Mouse (Mus musculus) embryo, embryonic 10 days (tissue): ENCODE measurements around the gene Fst.
A peak's percentile ranks its signal among the peaks of the same experiment; 100 is the strongest.

Source experiments
- DNase-seq: peaks from one replicate; pipeline ENCODE4 v3.0.0-alpha.2; 2015; ENCODE audit warnings: low spot score

Fst gene

DNA sequence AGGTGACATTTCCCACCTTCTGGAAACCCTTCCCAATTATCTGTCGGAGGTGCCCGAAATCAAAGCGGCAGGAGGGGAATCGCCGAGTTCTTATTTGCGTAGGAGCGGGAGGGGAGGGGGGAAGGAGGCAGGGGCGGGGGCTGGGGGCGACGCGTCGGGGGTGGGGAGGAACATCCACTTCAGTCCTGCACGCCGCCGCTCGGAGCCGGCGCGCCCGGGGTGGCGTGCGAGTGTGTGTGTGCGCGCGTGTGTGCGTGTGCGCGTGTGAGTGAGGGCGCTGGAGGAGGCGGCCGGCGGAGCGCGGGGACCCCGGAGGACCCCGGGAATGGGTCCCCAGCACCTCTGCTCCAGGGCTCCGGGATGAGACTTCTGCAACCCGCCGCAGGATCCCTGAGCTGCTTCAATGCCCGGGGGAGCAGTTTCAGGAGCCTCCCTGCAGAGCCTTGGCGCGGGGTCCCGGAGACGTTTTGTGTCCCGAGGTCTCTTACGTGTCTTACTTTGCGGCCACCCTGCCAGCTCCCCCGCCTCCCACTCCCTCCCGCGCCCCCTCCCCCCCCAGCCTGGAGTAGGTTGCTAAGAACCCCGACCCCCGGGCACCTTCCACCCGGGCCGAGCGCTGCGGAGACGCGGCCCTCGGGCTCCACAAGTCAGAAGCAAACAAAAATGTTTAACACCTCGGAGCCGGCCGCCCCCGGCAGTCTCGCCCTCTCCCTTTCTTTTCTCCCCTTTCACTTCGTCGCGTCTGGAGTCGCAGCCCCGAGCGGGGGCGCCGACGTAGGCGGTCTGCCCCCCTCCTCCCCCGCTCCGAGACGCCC is at the start of gene Fst:
Gene Fst, minus strand, starts transcription at position 66 of the 815 bp plus-strand sequence.
- DNase-seq = peak; percentile 69

DNA sequence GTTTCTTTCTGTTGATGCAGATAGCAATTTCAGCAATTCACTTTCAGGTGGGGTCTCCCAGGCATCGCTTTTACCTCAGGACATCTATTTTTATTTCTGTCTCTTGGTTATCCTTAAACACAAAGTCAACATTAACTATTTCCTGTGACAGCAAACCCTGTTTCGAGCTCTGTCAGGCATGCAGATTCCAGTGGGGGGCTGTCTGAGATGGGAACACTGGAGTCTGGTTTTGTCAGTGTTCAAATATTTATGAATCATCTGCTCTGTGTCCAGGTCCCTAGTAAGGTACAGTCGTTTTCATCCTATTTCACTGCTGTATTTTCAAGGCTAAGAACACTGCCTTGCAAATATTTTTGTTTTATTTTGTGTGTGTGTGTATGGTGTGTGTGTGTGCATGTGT is 35.1 kb upstream of the Fst start:
- no peak for DNase-seq

DNA sequence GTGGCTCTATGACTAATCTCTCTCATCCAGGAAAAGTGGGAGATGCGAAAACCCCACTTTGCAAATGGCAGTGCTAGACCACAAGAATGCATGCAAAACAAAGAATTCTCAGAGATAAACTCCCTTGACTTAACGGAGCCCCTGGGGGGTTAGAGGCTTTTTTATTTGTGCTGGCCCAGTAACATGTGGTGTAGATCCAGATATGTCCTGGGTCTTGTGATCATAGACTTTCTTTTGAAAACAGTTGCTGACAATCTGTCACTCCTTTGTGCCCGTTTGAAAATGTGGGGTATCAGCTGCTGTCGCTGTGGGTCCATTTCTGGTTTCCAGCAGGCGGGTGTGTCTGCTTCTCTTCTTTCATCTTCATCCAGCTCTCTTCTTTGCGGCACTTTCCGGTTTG is 29.4 kb upstream of the Fst start:
- DNase-seq = no peak

DNA sequence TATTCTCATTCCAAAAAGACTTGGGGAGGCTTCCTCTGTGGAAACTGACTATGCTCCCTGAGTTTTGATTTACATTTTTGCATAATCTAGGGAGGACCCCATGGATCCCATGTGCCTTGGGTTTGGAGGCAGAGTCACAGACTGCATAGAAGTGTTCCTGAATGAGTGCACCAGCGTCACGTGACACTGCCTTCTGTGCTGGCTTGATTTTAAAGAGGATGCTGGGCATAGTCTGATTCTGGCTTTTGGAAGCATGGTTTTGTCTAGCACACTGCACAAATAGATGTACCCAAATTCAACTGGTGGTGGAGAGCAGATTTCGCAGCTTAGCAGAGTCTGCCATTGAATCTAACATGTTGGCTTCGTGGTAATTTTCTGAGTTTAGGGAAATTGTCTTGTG is 19.6 kb upstream of the Fst start:
- no peak for DNase-seq

DNA sequence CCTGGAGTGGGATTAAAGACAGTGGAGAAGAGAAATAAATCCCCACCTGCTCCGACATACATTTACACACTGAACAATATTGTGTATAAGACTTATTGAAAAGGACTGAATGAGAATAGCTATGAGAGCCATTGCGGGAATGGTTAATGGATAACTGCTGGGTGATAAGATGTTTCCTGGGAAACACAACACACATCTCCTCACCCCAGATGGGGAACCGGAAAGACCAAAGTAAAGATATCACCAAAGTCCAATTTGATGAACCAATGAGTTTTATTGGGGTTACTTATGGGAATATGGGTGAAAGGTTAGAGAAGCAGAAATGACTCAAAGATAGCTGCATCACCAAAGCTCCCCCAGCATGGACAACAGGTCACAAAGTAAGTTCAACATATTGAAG is 11.2 kb upstream of the Fst start:
- no peak for DNase-seq

DNA sequence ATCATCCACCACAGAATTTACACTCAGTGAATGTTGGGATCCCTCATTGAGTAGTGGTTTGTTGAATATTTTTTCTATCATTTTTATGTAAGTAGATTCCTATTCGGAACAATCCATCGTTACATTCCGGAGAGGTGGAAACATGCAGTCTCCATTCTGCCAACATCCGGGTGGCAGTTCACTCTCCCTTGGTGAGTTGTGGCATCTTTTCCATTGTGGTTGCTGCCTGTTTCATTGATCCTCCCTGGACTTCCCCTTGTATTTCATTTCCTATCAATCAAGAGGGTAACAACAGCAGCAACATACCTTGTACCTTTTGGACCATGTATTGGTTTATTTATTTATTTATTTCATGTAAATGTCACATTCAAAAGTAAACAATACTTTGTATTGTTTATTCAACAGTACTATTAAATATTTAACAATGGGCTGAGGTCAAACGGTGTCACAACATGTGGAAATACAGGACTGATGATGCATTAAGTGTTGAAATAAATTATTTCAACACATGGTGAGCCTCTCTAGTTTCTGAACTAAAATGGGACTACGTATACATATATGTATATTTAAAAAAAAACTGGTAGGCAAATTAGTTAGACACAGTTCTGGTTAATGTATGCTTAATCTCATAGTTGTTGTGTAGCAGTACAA is 7.6 kb upstream of the Fst start:
- DNase-seq = no peak

DNA sequence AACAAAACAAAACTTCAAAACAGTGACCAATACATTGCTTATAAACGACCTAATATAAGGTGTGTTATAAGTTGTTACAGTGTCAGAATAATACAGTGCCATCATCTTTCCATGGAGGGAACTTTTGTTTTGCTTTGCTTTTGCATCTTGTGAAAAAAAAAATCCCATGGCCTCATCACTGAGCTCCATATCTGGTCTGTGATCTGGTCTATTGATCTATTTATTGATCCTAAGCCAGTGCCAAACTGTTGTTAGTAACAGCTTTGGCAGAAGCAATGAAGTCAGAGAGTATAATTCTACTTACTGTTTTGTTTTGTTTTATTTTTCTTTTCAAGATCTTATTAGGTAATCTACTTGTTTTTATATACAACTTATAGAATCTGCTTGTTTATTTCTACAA is 6.6 kb upstream of the Fst start:
- DNase-seq = no peak

DNA sequence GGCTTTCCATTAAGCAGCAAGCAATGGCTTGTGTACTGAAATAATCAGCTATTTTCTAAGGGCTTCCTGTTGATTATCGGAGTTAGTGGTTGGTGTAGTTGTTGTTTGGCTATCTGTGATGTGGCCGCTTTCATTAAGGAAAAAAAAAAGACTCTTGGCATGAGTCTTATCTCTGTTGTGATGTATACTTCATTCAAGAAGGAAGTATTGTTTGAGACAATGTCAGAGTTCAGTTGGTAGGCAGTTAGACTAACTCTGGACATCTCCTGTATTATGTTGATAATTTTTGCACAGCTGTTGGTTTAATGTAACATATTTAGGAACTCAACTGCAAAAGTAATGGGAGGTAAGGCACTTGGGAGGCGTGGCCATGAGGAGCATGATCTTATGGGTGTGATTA is 6.1 kb upstream of the Fst start:
- no peak for DNase-seq

DNA sequence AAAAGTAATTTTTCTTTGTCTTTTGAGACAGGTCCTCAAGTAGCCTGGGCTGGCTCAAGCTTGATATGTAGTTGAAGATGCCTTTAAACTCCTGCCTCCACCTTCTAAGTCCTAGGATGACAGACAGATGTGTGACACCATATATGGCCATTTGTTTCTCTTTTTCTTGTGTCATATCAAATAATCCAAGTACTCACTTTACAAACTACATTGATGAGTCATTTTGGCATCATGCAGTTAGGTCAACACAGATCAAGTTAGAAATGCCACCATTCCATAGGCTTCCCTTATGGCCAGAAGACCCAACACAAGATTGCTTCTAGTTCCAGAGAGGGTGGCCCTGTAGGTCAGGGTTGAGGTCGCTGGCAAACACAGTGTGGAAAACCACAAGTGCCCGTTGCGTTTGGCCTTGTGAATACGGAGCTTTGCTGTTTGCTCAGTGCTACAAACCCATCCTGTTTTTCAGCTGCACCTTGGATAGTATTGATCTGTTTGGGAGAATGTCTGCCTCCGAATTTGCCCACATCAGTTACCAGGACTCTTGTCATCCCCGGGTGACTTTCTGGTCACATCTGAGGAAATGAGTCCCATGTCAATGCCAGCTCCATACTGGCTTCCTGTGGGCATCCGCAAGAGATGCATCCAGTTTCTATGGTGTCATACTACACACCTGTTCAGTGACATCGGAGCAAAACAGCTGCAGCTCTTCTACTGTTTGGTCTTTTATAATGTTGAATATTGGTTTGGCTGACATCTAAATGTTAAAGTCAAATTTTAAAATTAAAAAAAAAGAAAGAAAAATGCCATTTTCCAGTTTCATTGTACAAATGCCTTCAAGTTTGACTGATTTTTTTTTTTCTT is 4.0 kb upstream of the Fst start:
- DNase-seq = no peak

DNA sequence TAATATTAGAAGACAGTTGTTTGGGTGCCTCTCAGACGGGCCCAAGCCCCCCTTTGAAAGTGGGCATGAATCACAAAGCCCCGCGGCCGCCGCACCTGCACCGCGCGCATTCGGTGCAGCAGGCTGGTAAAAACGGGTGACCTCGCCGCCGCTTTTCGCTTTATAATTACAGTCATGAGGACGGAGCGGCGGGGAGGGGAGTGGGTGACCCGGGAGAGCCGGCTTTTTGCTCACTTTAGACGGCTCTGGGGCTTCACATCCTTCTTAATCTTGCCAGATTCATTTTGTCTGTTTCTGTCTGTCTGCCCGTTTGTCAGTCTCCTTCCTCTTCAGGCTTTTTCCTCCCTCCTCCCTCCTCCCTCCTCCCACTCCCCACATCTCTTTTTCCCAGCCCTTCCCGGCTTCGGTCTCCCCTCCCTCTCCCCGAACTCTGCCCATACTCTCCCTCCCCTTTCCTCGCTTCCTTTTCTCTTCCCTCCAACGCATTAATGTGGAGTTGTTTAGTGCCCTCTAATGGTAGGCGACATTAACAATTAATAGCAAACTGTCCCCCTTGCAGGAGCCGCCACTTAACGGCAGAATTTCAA is 1.6 kb upstream of the Fst start:
- DNase-seq = peak; percentile 91

DNA sequence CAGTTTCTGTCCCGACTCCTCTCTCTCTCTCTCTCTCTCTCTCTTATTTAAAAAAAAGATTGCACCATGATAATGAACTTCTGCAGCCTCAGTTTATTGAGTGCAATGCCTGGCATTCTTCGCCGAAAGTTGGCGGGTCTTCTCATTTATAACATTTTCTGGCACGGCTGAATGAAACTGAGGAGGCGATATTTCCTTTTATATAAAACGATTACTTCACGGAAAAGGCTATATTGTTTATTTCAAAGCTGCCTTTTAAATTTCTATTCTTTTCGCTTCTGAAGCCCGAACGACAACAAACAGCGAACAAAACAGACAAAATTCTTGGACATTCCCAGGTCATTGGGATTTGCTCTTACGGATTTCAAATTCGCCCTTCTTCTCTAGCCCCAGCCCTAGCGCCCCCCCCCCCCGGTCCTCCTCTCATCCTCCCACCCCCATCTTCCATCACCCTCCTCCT is 980 bp upstream of the Fst start:
- DNase-seq = no peak

DNA sequence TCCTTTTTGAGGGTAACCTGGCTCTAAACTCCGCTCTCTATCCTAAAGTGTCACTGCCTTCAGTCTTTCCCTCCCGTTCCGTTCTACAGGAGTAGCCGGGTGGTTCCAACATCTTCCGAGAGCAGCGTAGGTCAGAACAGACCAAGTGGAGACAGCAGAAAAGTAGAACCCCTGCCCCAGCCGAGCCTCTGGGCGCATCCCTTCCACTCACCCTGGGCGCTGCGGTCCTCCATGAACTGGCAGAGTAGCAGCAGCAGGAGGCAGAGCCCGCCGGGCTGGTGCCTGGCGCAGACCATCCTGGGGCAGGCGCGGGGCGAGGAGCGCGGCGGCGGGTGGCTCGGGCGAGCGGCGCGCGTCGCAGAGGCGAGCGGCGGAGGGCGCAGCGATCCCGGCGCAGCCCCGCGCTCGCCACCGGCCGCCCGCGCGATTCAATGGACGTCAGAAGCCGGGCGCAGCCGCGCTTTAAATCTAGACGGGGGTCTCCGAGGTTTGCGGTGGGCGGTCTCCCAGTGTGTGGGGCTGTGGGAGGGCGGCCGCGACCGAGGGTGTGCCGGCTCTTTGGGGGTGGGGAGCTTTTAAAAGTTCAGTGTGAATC is 363 bp downstream of the Fst start:
- DNase-seq = peak; percentile 70

DNA sequence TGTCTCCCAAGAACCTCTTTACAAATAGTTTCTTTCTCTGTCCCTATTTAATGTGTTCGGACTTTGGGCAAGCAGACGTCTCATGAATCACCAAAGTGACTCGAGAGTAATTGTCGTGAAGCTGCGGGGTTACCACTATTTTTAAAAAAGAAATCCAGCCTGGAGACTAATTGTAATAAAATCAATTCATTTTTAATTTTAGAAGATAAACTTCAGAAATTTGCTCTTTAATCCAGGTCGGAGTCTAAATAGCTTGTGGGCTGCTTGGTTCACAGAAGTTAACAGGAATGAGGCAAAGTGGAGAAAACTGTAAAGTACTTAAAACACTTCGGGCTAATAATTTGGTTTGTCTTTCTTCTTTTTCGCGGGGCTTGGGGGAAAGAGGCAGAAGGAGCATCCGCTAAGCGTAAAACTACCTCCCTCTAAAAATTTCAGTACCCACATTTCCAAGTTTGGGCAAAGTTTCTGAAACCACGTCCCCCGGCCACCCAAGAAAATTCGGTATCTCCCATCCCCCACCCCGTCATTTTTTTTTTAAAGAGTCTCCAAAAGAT is 1.1 kb downstream of the Fst start:
- no peak for DNase-seq

DNA sequence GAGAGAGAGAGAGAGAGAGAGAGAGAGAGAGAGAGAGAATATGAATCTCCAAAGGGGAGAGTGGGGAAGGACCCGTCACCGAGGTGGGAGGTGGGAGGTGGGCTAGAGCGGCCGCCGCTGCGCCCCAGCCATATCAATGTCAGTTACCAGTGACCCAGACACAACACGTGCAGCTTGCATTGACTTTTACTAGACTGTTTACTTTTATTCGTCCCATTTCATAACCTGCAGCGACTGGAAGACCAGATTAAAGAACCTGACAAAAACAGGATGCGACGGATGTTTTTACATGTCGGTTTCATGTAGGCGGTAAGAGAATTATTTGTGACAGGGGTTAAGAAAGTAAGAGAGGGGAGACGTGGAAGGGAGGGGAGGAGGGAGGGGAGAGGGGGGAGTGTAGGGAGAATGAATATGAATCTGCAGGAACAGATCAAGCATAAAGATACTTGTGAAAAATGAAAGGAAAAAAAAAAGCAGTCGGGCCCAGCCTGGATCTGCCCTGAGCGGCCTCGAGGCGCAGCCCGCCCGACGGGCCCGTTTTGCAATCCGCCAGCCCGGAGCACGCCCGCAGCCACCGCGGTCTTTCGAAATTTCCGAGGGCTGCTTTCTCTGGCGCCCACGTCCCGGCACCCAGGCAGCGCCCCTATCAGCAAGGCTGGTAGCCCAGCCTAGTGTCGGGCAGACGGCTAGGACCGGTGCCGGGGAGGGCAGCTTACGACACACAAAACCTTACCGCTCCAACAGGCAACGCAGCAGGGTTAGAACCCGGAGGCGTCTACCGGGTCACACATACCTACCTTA is 1.8 kb downstream of the Fst start:
- peak; percentile 61 for DNase-seq

DNA sequence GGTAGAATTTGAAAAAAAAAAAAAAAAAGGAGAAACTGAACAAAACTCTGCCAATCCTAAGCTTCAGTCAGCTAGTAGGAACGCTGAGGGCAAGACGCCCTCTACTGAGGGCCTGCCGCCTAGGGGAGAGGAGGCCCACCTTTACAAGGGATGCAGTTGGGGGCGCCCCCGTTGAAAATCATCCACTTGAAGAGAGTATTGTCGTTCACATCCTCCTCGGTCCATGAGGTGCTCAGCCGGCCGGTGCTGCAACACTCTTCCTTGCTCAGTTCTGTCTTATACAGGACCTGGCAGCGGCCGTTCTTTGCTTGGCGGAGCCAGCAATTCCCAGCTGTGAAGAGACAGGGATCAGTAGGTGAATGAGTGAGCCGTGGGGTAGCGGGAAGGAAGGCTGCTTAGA is 2.5 kb downstream of the Fst start:
- peak; percentile 67 for DNase-seq

DNA sequence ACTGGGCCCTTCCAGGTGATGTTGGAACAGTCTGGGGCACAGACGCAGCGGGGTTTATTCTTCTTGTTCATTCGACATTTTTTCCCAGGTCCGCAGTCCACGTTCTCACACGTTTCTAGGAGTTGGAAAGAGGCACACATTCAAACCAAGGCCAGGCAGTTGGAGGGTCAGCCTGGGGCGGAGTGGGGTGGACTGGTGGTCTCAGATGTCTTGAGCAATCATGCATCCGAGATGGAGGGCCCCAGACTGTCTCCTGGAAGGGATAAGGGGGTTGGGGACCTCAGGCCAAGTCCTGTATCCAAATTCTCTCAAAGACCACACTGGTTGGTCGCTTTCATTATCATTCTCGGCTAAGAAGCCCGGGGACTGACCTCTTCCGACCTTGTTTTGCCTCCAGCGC is 3.0 kb downstream of the Fst start:
- no peak for DNase-seq

DNA sequence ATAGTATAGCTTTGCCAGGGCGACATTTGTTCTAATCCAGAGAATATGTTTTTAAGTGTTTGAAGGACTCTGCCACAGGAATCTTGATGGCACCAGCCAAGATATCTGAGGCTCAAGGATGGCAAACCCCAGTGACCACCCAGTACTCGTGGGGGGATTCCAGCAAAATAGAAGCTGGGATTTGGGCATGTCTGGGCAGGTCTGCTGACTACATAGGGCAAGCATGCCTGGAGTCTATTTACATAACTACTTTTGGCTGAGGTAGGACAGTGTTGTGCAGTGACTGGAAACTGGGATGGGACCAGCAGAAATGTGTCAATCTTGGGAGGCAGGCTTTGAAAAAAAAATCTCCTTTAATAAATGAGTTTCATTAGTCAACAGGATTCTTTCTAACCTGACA is 11.5 kb downstream of the Fst start:
- DNase-seq = no peak

DNA sequence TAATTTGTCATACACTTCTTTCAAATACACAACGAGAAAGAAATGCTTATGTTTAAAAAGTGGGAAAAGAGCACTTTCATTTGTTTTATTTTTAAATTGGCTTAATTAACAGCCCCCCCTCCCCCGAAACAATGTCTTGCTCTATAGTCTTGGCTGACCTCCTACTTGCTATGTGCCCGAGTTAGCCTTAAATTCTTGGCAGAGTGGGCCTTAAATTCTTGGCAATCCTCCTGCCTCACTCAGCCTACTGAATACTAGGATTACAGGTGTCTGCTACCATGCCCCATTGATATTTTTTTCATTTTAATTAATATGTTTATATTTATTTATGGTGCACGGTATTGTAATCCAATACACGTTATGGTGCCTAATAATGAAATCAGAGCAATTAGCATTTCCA is 26.3 kb downstream of the Fst start:
- DNase-seq = no peak

DNA sequence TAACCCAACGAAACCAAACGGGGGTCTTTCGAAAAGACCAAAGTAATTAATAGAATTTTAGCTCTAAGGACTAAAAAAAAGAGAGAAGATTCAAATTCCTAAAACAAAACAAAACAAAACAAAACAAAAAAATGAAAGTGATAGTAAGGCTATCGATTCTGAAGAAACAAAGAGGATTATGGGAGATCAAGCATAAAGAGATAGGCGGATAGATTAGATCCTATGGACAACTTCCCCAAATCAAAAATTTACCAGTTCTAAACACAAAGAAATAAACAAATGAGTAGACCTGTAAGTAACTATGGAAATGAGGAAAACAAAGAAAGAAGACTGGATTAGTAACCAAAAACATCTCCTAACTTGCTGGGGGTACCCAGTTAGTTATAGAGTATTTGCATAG is 33.5 kb downstream of the Fst start:
- no peak for DNase-seq

DNA sequence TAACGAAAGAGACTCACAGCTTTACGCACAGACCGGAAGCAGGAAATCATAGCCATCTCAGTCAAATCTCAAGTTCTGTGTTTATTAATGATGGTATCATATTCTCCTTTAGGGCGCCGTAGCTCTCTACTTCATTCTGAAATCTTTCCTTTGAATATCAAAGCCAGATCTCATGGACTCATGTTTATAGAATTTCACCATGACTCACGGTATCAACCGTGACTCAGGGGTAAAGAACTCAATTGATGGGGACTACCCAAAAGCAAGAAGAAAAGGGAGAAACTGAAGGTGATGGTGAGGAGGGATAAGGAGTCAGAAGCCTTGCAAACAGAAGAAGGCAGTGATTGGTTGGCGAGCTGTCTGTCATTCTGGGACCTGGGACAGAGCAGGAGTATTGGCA is 38.5 kb downstream of the Fst start:
- no peak for DNase-seq

DNA sequence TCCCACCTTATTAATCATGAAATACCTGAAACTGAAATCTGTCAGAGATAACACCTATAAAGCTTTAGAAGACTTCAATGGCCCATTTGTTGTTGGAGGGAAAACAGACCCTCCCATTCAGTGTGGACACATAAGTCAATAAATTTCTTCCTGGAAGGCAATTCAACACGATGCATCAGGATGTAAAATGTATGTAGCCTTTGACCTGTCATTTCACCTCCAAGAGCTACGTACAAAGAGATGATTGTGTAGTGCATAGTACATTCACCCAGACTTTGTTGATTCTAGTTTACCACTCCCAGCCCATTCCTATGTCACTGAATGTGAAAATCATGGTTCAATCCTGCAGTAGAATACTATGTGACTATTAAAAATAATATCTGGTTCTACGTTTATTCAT is 39.4 kb downstream of the Fst start:
- DNase-seq = no peak
